Mouse (Mus musculus) cerebral cortex, adult 2 months (tissue): ENCODE results near the gene Lyzl6.

Experiments
- WGBS: fragments of 180-500 bp; shearing (Covaris S2); methylation state at CpG from one replicate; pipeline ENCODE4 v1.1.7; 2018; 5-methylcytosine and 5-hydroxymethylcytosine counted together

Gene Lyzl6

GRCm38 (mm10) chr11:103645731-103646130 lies 7.0 kb upstream of the Lyzl6 start:
- 77% methylated on average over 8 of the region's 8 CpGs for WGBS

DNA sequence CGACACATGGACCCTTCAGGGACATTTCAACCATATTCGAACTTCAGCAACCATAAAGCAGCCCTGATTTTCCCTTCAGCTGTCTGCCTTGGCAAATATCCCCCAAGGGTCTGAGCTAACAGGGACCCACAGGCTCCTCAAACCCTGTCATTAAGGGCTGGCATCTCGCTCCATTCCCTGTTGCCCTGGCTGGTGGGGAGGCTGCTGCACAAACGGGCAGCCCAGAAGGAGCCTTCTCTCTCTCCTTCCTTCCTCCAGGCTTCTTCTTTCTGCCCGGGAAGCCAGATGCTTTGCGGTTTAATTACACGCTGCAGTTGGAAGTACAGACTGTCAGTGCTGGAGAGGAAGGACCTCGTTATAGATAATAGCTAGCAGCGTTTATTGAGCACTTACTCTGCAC lies 4.5 kb upstream of the Lyzl6 start:
- WGBS = 43% methylated on average over 9 of the region's 9 CpGs

GRCm38 (mm10) chr11:103639407-103639946 lies 787 bp upstream of the Lyzl6 start:
- 3% methylated on average over 10 of the region's 10 CpGs for WGBS

DNA sequence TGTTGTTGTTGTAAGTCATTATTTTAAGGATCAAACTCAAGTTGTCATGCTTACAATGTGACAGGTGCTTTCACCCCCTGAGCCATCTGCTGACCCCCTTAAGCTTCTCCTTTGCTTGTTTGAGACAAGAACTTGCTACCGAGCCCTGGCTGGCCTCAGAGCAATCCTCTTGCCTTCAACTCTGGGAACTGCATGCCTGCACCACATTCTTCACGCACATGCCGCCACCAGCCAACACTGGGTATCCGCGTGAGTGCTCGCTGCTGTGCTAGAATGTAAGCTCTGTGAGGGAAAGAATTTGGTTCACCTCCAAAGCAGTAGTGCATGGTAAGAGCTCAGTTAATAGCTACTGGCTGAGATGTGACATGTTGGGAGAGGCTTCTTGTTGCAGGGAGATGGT lies 2.4 kb downstream of the Lyzl6 start:
- WGBS = 81% methylated on average over 6 of the region's 6 CpGs

DNA sequence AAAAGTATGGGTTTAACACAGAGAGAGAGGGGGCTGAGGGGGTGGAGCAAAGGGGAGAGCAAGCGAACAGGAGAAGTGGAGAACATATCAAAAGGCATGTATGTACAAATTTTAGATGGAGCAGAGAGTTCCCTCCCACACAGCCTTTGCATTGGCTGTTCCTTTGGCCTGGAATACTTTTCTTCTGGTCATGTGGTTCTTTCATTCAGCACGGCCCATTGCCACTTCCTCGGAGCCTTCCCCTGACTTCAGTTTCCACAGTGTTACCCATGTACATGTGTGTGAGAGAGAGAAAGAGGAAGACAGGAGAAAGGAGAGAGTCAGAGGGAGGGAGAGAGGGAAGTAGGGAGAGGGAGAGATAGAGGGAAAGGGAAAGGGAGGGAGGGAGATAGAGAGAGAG lies 3.2 kb downstream of the Lyzl6 start:
- 63% methylated on average over 3 of the region's 3 CpGs for WGBS

- WGBS = 88% methylated on average over 7 of the region's 7 CpGs
Observed at GRCm38 (mm10) chr11:103634806-103635205, 3.9 kb downstream of the Lyzl6 start.

GRCm38 (mm10) chr11:103627453-103627852 lies 11.2 kb downstream of the Lyzl6 start:
- 87% methylated on average over 23 of the region's 23 CpGs for WGBS

GRCm38 (mm10) chr11:103621040-103621439 lies 17.6 kb downstream of the Lyzl6 start, which contains the start of gene Gm884:
TSS of gene Gm884 (minus strand) at chr11:103621140.
- 86% methylated on average over 9 of the region's 9 CpGs for WGBS

GRCm38 (mm10) chr11:103610772-103611171 lies 27.9 kb downstream of the Lyzl6 start:
- 96% methylated on average over 2 of the region's 2 CpGs for WGBS

- 60% methylated on average over 5 of the region's 5 CpGs for WGBS
Observed at GRCm38 (mm10) chr11:103606611-103607010, 32.1 kb downstream of the Lyzl6 start.
